Mouse (Mus musculus): ENCODE results near the gene Cdkal1.

The Cdkal1 gene

GRCm38 (mm10) chr13:29355484-29356157 lies 499.9 kb downstream of the Cdkal1 start:
- DNase-seq (ENCODE audit: low spot score in 2 of 2), result no peak

DNA sequence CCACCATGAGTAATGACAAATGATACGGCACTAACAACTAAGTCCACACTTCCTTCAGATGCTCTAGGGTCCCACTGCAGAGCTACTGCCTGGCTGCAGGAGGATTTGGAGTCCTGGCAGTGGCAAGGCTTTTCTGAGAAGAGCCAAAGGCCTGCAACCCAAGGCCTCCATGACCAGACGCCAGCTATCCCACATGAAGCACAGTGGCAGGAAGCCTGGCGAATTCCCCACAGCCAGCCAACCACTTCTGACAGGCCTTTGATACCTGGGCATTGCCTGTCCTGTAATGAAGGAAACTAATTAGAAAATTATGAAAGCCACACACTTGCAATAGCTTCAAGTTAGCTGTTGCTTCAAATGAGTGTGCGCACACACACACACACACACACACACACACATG lies 500.5 kb downstream of the Cdkal1 start:
- no peak for DNase-seq (ENCODE audit: low spot score in 2 of 2)

DNA sequence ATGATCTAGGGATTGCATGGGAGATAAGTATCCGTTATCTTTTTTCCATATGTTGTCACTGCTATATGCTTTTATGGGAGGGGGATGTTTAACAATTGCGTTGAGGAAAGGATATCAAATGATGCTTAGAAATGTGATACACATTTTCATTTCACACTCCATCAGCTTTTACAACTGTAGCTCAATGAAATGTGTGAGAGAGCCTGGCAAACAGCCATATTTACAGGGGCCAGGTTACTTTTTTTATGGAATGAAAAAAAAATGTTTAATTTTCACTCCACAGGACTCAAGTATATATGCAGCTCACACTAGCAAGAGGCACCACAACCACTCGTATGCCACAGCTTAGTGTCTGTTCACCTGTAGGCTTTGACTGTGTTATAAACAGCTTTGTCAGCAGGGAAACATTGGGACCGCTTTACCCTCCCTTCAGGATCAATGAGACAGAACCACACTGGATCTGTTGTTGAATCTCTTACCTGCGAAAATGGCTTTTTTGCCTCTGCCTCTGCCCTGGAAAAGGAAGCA lies 501.5 kb downstream of the Cdkal1 start:
- DNase-seq (ENCODE audit: low spot score in 2 of 2), result no peak

DNA sequence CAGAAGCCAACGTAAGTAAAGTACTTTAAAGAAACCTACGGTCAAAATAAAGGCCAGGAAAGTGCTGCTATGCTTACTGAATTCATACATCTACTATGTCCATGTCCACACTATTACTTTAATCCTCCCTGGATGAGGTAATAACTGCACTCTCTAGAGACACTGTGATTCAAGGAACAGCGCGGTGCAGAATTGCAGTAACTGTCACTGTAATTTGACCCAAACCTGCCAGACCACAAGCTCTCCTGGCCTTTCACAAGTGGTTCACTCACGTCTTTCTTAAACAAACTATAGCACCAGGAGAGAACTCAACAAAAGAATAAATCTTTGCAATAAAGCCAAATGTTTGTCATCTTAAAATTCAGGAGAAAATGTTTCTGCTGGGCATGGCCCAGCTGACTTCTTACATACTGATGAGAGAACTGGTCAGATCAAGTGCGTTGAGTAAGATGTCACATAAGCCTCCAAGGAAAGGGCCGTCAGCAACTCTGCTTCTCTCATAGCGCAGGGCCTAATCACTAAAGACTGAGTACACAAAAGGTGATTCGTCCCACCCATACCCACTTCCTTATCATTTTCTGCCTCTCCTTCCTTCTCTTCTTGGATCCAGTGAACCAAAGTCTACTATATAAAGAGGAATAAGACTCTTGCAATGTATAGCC lies 504.3 kb downstream of the Cdkal1 start:
- DNase-seq (ENCODE audit: low spot score in 2 of 2), result no peak

DNA sequence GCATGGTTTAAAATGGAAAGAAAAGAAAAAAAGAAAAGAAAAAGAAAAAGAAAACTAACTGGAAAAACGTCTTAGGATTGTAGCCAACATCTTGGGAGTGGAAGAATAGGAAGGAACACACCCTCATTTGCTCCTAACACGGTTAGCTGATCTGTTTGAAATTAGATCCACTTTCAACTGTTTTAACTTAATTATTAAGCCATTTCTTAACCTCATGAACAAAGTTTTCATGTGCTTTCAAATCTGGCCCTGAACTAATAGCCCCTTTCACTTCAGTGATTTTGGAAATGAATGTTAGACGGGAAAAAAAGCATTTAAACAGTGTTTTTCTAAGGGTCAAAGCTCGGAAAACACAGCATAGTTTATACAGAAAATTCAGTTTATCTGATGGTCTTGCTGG lies 505.5 kb downstream of the Cdkal1 start:
- DNase-seq (ENCODE audit: low spot score in 2 of 2), result no peak

GRCm38 (mm10) chr13:29349386-29349961 lies 506.0 kb downstream of the Cdkal1 start:
- no peak for DNase-seq (ENCODE audit: low spot score in 2 of 2)

DNA sequence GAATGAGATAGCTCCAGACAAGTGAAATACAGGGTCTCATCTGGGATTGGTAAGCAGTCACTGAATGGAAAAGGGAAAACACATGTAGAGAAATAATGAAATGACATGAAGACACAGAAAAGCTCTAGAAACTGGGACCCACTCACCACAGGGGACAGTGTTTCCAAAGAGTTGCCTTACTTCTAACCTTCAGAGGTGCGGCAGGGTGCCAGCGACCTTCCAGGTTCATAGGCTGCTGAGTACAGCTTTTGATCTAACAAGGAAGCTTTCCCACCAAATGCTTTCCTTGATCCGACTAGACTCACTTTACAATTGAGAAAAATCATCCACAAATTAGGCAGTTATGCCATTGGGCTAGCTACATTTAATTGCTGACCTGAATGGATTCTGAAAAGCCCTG lies 507.1 kb downstream of the Cdkal1 start:
- DNase-seq (ENCODE audit: low spot score in 2 of 2), result no peak

GRCm38 (mm10) chr13:29332640-29333412 lies 522.6 kb downstream of the Cdkal1 start:
- no peak for DNase-seq (ENCODE audit: low spot score in 2 of 2)

DNA sequence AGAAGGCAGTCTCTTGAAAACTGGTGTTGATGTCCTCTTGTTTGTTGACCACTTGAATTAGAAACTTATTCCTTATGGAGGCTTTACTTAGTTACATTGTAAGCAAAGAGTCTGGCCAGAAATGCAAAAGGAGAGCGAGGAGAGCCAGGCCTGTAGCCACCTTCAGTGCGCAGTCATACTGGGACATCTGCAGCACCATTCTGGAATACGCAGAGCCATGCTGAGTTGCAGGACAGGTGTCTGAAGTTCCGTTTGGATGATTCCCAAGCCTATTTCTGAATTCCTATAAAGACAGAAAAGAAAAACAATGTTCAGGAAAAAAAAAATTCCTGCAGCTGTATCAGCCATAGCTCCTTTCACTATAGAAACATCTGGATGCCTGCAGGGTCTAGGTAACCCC lies 529.5 kb downstream of the Cdkal1 start:
- no peak for DNase-seq (ENCODE audit: low spot score in 2 of 2)

DNA sequence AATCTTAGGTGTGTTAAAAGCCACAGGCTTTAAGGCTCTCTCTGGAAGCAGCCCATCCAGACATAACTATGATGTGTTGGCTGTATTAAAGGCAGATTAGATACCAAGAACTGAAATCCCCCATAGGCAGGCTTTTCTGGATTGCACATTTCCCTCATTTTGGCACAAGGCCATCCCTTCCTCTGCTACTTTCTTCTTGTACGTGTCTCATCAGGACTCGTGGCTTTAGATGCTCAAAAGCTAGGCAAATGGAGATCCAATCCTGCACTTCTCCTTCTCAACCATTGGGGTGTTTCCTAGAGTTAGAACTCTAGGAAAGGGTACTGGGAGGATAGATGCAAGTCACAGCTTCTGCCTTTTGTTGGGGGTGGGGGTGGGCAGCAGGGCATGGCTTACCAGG lies 535.1 kb downstream of the Cdkal1 start:
- no peak for DNase-seq (ENCODE audit: low spot score in 2 of 2)

- DNase-seq (ENCODE audit: low spot score in 2 of 2), result no peak
Measured at GRCm38 (mm10) chr13:29317703-29318102, 537.8 kb downstream of the Cdkal1 start.

DNA sequence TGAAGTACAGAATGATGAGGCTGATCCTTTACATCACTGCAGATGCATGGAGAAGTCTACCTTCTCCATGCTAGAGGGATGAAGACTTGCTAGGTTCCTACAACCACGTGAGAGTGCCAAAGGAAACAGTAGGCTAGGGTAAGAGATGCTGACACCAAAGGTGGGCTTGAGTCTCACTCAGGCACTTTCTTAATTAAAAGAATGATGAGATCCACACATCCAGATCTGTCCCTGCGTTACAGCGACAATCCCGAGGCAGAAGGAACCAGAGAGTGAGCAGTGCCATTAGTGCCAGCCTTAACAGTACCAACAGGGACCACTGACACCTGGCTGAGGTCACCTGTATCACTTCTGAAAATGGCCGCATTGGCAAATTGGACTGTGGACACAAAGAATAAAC lies 539.2 kb downstream of the Cdkal1 start:
- no peak for DNase-seq (ENCODE audit: low spot score in 2 of 2)

DNA sequence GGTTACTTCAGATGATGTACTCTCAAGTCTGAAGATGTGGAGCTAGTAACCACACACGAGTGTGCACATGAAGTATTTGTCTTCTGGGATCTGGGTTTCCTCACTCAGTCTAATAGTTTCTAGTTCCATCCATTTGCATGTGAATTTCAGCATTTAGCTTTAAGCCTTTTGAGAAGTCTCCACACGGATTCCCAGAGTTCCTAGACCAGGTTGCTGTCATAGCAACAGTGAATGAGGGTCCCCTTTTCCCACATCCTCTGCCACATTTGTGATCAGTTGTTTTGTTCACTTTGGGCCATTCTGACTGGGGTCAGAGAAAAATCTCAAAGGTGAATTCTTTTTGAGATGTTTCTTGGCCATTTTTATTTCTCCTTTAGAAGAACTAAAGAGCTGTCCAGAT lies 543.4 kb downstream of the Cdkal1 start:
- DNase-seq (ENCODE audit: low spot score in 2 of 2), result no peak

GRCm38 (mm10) chr13:29307420-29307819 lies 548.1 kb downstream of the Cdkal1 start:
- no peak for DNase-seq (ENCODE audit: low spot score in 2 of 2)

GRCm38 (mm10) chr13:29292608-29293240 lies 562.8 kb downstream of the Cdkal1 start:
- DNase-seq (ENCODE audit: low spot score in 2 of 2), result no peak

- DNase-seq (ENCODE audit: low spot score in 2 of 2), result no peak
Measured at GRCm38 (mm10) chr13:29290569-29290968, 564.9 kb downstream of the Cdkal1 start.

GRCm38 (mm10) chr13:29285058-29285457 lies 570.4 kb downstream of the Cdkal1 start:
- DNase-seq (ENCODE audit: low spot score in 2 of 2), result no peak

DNA sequence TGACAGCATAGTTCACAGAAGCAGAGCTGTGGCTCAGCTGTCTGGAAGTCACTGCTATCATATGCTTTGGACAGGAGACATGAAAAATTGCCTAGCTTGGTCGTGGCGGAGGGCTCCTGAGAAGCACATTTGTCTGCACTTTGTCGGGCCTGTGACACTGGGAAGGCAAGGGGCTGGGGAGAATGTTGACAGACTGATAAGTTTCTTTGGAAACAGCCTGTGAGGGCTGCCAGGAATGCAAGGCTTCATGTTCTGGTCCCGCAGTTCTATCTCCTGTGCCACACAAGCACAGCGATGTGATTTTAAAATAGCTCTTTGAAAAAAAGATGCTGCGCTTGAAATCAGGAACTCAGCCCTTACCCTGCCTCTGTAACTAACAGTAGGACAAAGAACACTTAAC lies 573.9 kb downstream of the Cdkal1 start:
- no peak for DNase-seq (ENCODE audit: low spot score in 2 of 2)

- no peak for DNase-seq (ENCODE audit: low spot score in 2 of 2)
Measured at GRCm38 (mm10) chr13:29278156-29278555, 577.3 kb downstream of the Cdkal1 start.

DNA sequence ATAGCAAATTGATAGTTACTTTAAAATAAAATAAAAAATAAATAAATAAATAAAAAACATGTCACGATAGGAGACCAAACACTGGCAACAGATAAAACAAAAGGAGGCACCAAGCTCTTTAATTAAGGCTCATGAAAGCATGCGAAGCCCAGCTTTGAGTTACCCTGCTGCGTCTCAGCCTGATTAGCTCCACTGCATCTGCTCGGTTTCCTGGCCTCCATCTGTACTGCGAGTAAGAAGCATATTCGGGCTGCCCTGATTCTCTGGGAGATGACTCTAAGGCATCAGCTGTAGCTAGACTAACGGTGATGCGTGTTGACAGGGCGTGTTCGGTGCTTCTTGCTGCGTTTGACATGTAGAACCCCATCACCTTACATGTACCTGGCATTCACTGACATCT lies 581.2 kb downstream of the Cdkal1 start:
- no peak for DNase-seq (ENCODE audit: low spot score in 2 of 2)

GRCm38 (mm10) chr13:29273693-29274221 lies 581.7 kb downstream of the Cdkal1 start:
- no peak for DNase-seq (ENCODE audit: low spot score in 2 of 2)

DNA sequence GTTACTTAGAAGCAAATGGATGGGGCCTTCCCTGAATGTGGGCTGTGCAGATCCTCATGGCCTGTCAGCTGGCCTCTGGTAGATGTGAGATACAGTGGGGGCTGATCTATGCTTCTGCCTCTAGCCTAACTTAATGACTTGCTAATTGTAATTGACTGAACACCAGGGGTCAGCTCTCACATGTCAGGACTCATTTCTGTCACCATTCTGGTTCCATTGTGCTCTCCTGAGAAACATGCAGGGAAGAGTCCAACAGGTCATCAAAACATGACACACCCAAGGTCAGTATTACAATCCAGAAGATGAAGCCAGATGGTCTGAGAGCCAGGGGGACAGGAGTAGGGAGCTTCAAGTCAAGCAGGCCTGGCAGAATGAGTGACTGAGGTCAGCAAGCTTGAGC lies 584.0 kb downstream of the Cdkal1 start:
- DNase-seq (ENCODE audit: low spot score in 2 of 2), result no peak
